Mouse (Mus musculus) spleen, adult 2 months (tissue): ENCODE data around the gene Lrrc1. TPM values are rescaled to one million over a fixed set of nuclear protein-coding genes. Genes with fewer than 3 reads are reported as not detected.

ENCODE experiments used
- DNase-seq, 2 experiments: peaks; one replicate each; pipeline versions ENCODE4 v3.0.0 to v3.0.0-alpha.2; 2012 to 2021; ENCODE audit warnings: low spot score in 2 of 2, low read depth in 1 of 2
- H3K27ac ChIP-seq: fragments of 200-500 bp; 2 replicates; pipeline ENCODE4 v1.5.1; 2012; ENCODE audit warnings: low read length, inconsistent platforms; ENCODE audit not compliant: insufficient read depth
- H3K27me3 ChIP-seq: fragments of 200-500 bp; 2 replicates; pipeline ENCODE4 v1.6.1; 2012; ENCODE audit warnings: mild to moderate bottlenecking, moderate library complexity, low read length, inconsistent platforms; ENCODE audit not compliant: control insufficient read depth, insufficient read depth
- H3K36me3 ChIP-seq: fragments of 200-500 bp; 2 replicates; pipeline ENCODE4 v1.6.1; 2012; ENCODE audit warnings: mild to moderate bottlenecking, low read length, inconsistent platforms; ENCODE audit not compliant: control insufficient read depth, insufficient read depth
- H3K4me1 ChIP-seq: fragments of 200-500 bp; 2 replicates; pipeline ENCODE4 v1.6.1; 2011; ENCODE audit warnings: inconsistent platforms; ENCODE audit not compliant: control insufficient read depth, insufficient read depth, insufficient read length
- H3K4me3 ChIP-seq: fragments of 200-500 bp; 2 replicates; pipeline ENCODE4 v1.5.1; 2011; ENCODE audit warnings: mild to moderate bottlenecking, inconsistent platforms; ENCODE audit not compliant: insufficient read depth, insufficient read length; ENCODE audit errors: extremely low read depth
- CTCF ChIP-seq: fragments of 200-500 bp; IDR thresholded peaks from 2 replicates; pipeline ENCODE4 v1.5.1; 2011; ENCODE audit warnings: mild to moderate bottlenecking, inconsistent platforms; ENCODE audit not compliant: insufficient read depth, insufficient read length, insufficient replicate concordance; ENCODE audit errors: extremely low read depth
- POLR2A ChIP-seq: fragments of 200-500 bp; IDR thresholded peaks from 2 replicates; pipeline ENCODE4 v1.6.1; 2011; ENCODE audit warnings: low read depth, low read length, inconsistent platforms
- WGBS: fragments of 180-500 bp; shearing (Covaris S2); methylation state at CpG from one replicate; pipeline ENCODE4 v1.1.7; 2018; 5-methylcytosine and 5-hydroxymethylcytosine counted together
- polyA plus RNA-seq: library from polyadenylated mRNA; depleted of rRNA; stranded (reverse); fragments of >200 nt; gene quantifications from 2 replicates; pipeline ENCODE4 v1.2.3, GENCODE M21; 2012

The Lrrc1 gene
- polyA plus RNA-seq, 1 experiment: 12.7 TPM

DNA sequence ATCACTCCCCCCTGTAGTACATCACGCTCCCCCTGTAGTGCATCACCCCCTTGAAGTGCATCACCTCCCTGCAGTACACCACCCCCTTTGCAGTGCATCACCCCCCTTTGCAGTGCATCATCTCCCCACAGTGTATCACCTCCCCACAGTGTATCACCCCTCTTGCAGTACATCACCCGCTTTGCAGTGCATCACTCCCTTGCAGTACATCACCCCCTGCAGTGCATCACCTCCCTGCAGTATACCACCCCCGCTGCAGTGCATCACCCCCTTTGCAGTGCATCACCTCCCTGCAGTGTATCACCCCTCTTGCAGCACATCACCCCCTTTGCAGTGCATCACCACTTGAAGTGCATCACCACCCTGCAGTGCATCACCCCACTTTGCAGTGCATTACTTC, 22.2 kb downstream of the Lrrc1 start:
- no peaks in the 10 kb centered on the region for H3K36me3 ChIP-seq
- no peak overlapping the region for H3K4me3 ChIP-seq
- H3K27ac ChIP-seq: no peak overlapping the region
- H3K27me3 ChIP-seq: no peaks in the 10 kb centered on the region
- TF ChIP-seq CTCF: no peak
- TF ChIP-seq POLR2A: no peak
- H3K4me1 ChIP-seq: peaks cover 7% of the 10 kb centered on the region; the same call in 1 of the 2 replicates
- no peak for DNase-seq
- WGBS: 93% methylated on average over 3 of the region's 3 CpGs

DNA sequence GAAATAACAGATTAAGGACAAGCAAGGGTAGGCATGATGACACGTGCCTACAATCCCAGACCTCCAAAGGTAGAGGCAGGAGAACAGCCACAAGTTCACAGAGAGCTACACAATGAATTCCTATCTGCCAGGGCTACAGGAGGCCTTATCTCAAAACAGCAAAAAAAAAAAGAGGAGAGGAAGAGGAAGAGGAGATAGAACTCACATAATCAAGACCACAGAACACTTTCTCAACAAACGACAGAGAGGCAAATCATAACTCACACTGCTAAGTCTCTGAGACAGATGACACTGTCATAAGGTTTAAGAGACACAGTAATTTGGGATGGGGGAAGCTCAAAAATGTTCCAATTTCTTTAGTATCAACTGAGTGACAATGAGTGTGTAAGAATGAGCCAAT, 25.5 kb downstream of the Lrrc1 start:
- 46% methylated on average over 2 of the region's 2 CpGs for WGBS
- no peak for TF ChIP-seq CTCF
- no peak for TF ChIP-seq POLR2A
- Histone ChIP-seq H3K27me3 (no peaks in the 10 kb centered on the region), H3K36me3 (no peaks in the 10 kb centered on the region), H3K4me1 (peaks cover 4% of the 10 kb centered on the region; the same call in 1 of the 2 replicates), H3K27ac (no peak overlapping the region), H3K4me3 (no peak overlapping the region)
- no peak for DNase-seq

GRCm38 (mm10) chr9:77516782-77517364, 27.8 kb downstream of the Lrrc1 start:
- 89% methylated on average over 7 of the region's 7 CpGs for WGBS

DNA sequence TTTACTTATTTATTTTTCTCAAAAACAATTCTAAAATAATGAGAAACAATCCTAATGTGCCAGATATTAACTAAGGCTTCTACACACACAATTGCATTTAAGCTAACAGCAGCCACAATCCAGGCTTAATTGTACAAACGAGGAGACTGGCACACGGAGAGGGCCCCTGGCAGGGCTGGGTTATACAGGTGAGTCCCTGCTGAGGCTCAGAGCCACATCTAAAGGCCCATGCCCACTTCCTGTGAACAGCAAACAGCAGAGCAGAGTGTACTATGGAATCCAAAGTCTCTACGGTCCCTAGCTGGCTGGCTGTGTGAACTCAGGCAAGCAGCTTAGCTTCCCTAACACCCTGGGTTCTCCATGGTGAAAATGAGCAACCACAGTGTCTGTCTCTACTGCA, 30.8 kb downstream of the Lrrc1 start:
- 49% methylated on average over 3 of the region's 3 CpGs for WGBS
- Histone ChIP-seq H3K27me3 (no peaks in the 10 kb centered on the region), H3K4me3 (no peak overlapping the region), H3K36me3 (no peaks in the 10 kb centered on the region), H3K27ac (no peak overlapping the region), H3K4me1 (peaks cover 2% of the 10 kb centered on the region; the same call in 1 of the 2 replicates)
- no peak for TF ChIP-seq POLR2A
- no peak for TF ChIP-seq CTCF
- peak in 1 of 2 experiments; percentile 26 for DNase-seq

More at GRCm38 (mm10) chr9:77516782-77517364, 27.8 kb downstream of the Lrrc1 start:
- Histone ChIP-seq H3K4me1 (peaks cover 4% of the 10 kb centered on the region; the same call in 1 of the 2 replicates), H3K27ac (no peak overlapping the region), H3K4me3 (no peak overlapping the region), H3K27me3 (no peaks in the 10 kb centered on the region), H3K36me3 (no peaks in the 10 kb centered on the region)
- no peak for DNase-seq
- no peak for TF ChIP-seq CTCF
- no peak for TF ChIP-seq POLR2A

- no peak for TF ChIP-seq CTCF
- TF ChIP-seq POLR2A: no peak
- 80% methylated on average over 6 of the region's 6 CpGs for WGBS
- no peak for DNase-seq
- H3K36me3 ChIP-seq: no peaks in the 10 kb centered on the region
- peaks cover 6% of the 10 kb centered on the region; the same call in 1 of the 2 replicates for H3K4me1 ChIP-seq
- H3K4me3 ChIP-seq: no peak overlapping the region
- no peaks in the 10 kb centered on the region for H3K27me3 ChIP-seq
- H3K27ac ChIP-seq: no peak overlapping the region
These were observed 32.5 kb downstream of the Lrrc1 start for GRCm38 (mm10) chr9:77512220-77512619.

DNA sequence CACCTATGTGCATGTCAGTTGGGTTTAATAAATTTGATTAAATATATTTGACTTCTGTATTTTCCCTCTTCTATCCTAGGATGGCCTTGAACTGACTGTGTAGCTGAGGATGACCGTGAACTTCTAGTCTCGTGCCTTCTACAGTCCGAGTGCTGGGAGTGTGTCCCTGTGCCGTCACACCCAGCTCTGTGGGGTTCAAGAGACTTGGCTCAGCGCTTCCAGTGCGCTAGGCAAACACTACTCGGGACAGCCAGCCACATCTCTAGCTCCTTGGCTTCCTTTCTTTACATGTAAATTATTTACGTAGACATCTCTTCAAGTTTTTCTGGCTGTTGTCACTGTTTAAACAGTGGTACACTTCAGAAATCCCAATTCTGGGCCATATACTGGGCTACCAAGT, 34.1 kb downstream of the Lrrc1 start:
- WGBS: 87% methylated on average over 8 of the region's 8 CpGs
- H3K4me3 ChIP-seq: no peak overlapping the region
- no peak overlapping the region for H3K27ac ChIP-seq
- no peaks in the 10 kb centered on the region for H3K27me3 ChIP-seq
- H3K4me1 ChIP-seq: peaks cover 6% of the 10 kb centered on the region; the same call in 1 of the 2 replicates
- no peaks in the 10 kb centered on the region for H3K36me3 ChIP-seq
- TF ChIP-seq CTCF (no peak), POLR2A (no peak)
- no peak for DNase-seq

DNA sequence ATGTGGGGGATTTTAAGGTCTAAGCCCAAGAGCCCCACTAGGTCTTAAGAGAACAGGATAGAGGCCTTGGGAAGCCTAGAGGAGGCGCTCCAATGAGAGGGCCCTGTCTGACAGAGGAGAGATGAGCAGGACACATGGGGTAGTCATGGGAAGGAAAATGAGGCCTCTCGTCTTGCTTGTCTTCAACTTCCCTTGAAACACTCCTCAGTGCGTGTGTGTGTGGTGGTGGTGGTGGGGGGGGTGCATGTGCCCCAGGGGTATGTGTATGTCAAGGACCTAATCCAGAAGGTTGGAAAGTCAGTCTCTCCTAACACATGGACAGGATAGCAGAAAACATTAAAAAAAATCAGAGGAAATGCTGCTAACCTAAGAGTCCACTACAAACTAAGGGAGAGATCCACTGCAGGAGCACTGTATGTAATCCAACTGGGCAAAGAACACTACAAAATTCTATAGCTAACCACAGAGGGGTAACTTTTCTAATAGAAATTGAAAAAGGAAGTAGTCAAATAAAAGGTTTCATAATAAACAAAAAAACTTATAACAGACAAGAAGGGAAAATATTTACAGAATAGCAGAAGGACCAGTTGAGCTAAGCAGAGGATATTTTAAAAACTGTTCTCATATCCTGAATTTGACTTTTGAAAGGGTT, 36.8 kb downstream of the Lrrc1 start:
- Histone ChIP-seq H3K36me3 (no peaks in the 10 kb centered on the region), H3K4me3 (no peak overlapping the region), H3K27ac (no peak overlapping the region), H3K4me1 (peaks cover 6% of the 10 kb centered on the region; the same call in 1 of the 2 replicates), H3K27me3 (no peaks in the 10 kb centered on the region)
- TF ChIP-seq CTCF: no peak
- TF ChIP-seq POLR2A: no peak
- DNase-seq: no peak
- WGBS: 81% methylated on average over 3 of the region's 3 CpGs
